Mouse (Mus musculus) G1E (cell line): ENCODE results near the gene Map3k5. TPM values are rescaled to one million over a fixed set of nuclear protein-coding genes. Genes with fewer than 3 reads are reported as not detected.

ENCODE experiments used
- ATAC-seq: 2 replicates; pipeline ENCODE4 v1.8.0; 2016; ENCODE audit warnings: mild to moderate bottlenecking; ENCODE audit not compliant: insufficient number of reproducible peaks, poor library complexity, low FRiP score, severe bottlenecking; ENCODE audit errors: extremely low read depth
- DNase-seq: peaks from one replicate; pipeline ENCODE4 v3.0.0; 2012; ENCODE audit warnings: low spot score
- H3K27me3 ChIP-seq: 2 replicates; pipeline ENCODE4 v1.6.1; 2012; ENCODE audit warnings: mild to moderate bottlenecking, low read length, inconsistent platforms; ENCODE audit not compliant: insufficient read depth
- H3K36me3 ChIP-seq: replicated peaks from 2 replicates; pipeline ENCODE3; 2012; ENCODE audit warnings: mild to moderate bottlenecking, inconsistent platforms
- H3K4me1 ChIP-seq: 2 replicates; pipeline ENCODE4 v1.6.1; 2012; ENCODE audit warnings: low read depth, low read length, inconsistent platforms, mixed read lengths; ENCODE audit not compliant: insufficient read depth
- H3K4me3 ChIP-seq: 2 replicates; pipeline ENCODE4 v1.5.1; 2012; ENCODE audit warnings: low read depth, mild to moderate bottlenecking, inconsistent platforms, low read length, moderate library complexity, mixed read lengths
- H3K9me3 ChIP-seq: replicated peaks from 2 replicates; pipeline ENCODE4 v1.6.1; 2012; ENCODE audit warnings: inconsistent platforms
- CTCF ChIP-seq: IDR thresholded peaks from 2 replicates; pipeline ENCODE4 v1.5.1; 2012; ENCODE audit warnings: low read depth, low read length, inconsistent platforms, mixed read lengths
- GATA1 ChIP-seq: IDR thresholded peaks from 2 replicates; pipeline ENCODE4 v1.6.1; 2012; ENCODE audit warnings: borderline replicate concordance, low read length, inconsistent platforms, mixed read lengths
- GATA2 ChIP-seq: IDR thresholded peaks from 2 replicates; pipeline ENCODE4 v1.6.1; 2012; ENCODE audit warnings: low read depth, low read length, inconsistent platforms, borderline replicate concordance
- POLR2AphosphoS5 ChIP-seq: IDR thresholded peaks from 2 replicates; pipeline ENCODE4 v1.6.1; 2012; ENCODE audit warnings: low read depth, low read length, inconsistent platforms; ENCODE audit not compliant: insufficient replicate concordance
- TAL1 ChIP-seq: conservative IDR thresholded peaks from 2 replicates; pipeline ENCODE4 v1.6.1; 2012; ENCODE audit warnings: low read depth, low read length, inconsistent platforms, mixed read lengths
- polyA plus RNA-seq: library from polyadenylated mRNA; stranded (reverse); fragments of >175 nt; gene quantifications from 2 replicates; pipeline ENCODE4 v1.2.3, GENCODE M21; 2012
- total RNA-seq, 2 experiments: library from RNA; stranded (forward) in 1 of 2; stranded (reverse) in 1 of 2; fragments of 200-1000 nt in 1 of 2; fragments of >200 nt in 1 of 2; fragmentation: Nextera tagmentation in 1 of 2; gene quantifications; 2 replicates each; pipeline ENCODE4 v1.2.3; 2014 to 2017

Map3k5 gene
- total and polyA plus RNA-seq, 3 experiments: 0.18 to 1.4 (median 1.3) TPM

DNA sequence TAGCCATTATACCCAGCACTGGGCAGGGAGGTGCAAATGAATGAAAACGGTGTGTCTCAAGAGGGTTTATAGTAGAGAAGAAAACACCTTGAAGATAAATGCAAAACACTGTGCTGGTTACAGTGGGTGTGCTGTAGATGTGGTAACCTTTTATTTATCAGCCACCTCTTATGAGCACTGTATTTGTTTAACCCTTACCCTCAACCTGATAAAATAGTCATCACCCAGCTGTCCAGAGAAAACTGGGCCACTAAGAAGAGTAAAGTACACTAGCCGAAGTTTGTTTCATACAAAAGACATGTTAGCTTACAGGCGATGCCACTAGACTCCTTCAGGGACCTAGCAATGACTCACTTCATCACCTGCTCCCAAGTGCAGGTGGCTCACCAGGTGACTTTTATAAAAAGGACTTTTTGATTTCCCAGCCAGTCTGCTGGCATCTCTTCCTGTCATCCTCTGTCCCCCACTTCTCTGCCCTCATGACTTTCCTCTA lies 235.0 kb downstream of the Map3k5 start:
- peaks cover 19% of the 10 kb centered on the region for H3K4me1 ChIP-seq
- no peak for TF ChIP-seq GATA2
- TF ChIP-seq CTCF: no peak
- TF ChIP-seq TAL1: no peak
- no peak for TF ChIP-seq POLR2AphosphoS5
- TF ChIP-seq GATA1: no peak
- ATAC-seq (no peak), DNase-seq (no peak)
- H3K36me3 ChIP-seq: no peaks in the 10 kb centered on the region
- no peak overlapping the region for H3K4me3 ChIP-seq
- peaks cover 20% of the 10 kb centered on the region for H3K27me3 ChIP-seq
- no peaks in the 10 kb centered on the region for H3K9me3 ChIP-seq

DNA sequence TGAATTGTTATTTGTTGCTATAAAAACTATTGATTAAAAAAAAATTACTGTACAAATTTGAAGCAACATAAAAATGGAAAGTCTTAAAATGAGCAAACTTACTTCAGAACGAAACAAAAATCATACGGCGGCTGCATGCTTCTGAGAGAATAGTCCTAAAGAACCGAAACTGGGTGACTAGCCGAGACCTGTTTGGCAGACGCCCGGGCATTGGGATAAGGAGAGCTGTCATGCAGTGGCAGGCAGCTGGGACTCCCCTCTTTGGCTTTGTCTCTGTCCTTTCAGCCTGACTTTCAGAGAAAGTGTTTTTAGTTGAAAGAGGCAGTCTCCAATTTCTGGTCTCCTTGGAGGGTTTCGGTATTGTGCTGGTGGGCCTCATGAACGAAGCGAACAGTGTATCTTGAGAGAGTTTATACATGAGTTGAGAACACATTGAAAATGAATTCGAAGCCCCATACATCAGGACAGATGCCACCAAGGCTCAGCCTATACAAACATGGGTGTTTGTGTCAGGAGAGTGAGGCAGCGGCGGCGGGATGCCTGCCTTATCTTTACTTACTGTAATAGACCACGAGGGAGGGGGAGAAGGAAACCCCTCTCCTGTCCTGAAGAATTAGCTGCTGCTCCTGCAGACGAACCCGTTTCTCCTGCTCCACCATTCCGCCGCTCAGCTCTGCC lies 235.8 kb downstream of the Map3k5 start:
- ATAC-seq (no peak), DNase-seq (no peak)
- TF ChIP-seq CTCF (no peak), TAL1 (no peak), POLR2AphosphoS5 (no peak), GATA1 (no peak), GATA2 (no peak)
- H3K4me1 ChIP-seq: peaks cover 19% of the 10 kb centered on the region
- H3K4me3 ChIP-seq: no peak overlapping the region
- H3K27me3 ChIP-seq: peaks cover 20% of the 10 kb centered on the region
- no peaks in the 10 kb centered on the region for H3K36me3 ChIP-seq
- no peaks in the 10 kb centered on the region for H3K9me3 ChIP-seq

DNA sequence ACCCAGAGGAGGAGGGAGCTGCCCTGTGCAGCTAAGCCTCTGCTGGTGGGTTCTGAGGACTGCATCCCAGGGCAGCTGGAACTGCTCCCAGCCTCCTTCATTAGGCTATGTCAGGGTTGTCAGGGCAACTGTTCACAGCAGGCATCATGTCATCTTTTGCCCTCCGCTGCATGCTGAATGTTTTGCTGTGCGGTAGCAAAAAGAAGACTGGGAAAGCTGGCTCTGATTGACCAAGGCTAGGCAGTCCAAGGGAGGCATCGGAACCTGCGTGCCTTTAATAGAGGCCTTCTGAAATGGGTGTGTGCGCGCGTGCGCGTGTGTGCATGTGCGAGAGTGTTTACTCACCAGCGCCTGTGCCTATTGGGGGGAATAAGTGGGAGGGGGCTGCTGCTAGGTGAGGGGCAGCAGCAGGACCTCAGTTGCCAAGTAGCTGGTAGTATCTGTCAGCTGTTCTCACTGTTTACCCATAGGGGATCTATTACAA lies 236.4 kb downstream of the Map3k5 start:
- Histone ChIP-seq H3K27me3 (peaks cover 20% of the 10 kb centered on the region), H3K4me1 (peaks cover 19% of the 10 kb centered on the region), H3K4me3 (no peak overlapping the region), H3K9me3 (no peaks in the 10 kb centered on the region), H3K36me3 (no peaks in the 10 kb centered on the region)
- TF ChIP-seq POLR2AphosphoS5: no peak
- no peak for TF ChIP-seq GATA2
- no peak for TF ChIP-seq GATA1
- no peak for TF ChIP-seq CTCF
- no peak for TF ChIP-seq TAL1
- peak; percentile 45 for ATAC-seq
- peak; percentile 52 for DNase-seq

DNA sequence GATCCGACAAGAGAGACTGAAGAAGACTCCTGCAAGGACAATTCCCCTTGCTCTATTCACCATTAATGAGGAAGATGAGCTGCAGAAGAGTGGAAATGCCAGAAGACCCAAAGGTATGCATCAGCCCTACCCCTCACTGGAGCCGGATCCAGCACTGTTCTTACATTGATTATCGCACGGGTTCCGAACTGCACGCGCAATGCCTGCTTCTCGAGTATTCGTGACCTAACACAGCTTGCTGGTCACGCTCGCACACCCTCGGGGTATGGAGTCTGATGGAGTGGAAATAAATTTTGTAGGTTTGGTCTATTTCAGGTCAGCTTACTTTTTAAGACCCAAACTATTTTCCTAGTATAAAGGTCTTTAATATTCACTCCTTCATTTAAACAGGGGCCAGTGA lies 236.9 kb downstream of the Map3k5 start:
- Histone ChIP-seq H3K27me3 (peaks cover 20% of the 10 kb centered on the region), H3K36me3 (no peaks in the 10 kb centered on the region), H3K4me3 (no peak overlapping the region), H3K9me3 (no peaks in the 10 kb centered on the region), H3K4me1 (peaks cover 23% of the 10 kb centered on the region)
- TF ChIP-seq POLR2AphosphoS5 (no peak), CTCF (no peak), GATA2 (no peak), GATA1 (no peak), TAL1 (no peak)
- DNase-seq (no peak), ATAC-seq (no peak)

DNA sequence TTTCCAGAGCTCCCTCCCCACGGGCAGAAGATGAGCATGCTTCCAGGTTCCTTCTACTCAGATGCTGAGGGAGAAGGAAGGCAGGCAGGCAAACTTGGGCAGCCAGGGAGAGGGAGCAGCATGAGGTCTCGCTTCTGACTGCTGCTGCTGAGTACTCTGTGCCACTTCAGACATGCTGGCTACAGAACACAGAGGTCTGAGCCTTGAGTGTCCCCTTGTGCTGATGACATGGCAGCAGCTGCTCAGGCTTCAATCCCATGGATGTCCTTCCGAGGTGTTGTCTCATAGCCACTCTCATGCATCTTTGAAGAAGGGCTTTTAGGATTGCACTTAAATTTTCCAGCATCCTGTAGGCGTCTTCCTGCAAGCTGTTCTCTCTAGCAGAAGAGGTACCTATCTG lies 237.5 kb downstream of the Map3k5 start:
- Histone ChIP-seq H3K36me3 (no peaks in the 10 kb centered on the region), H3K4me1 (peaks cover 26% of the 10 kb centered on the region), H3K9me3 (no peaks in the 10 kb centered on the region), H3K27me3 (peaks cover 20% of the 10 kb centered on the region), H3K4me3 (no peak overlapping the region)
- ATAC-seq: no peak
- TF ChIP-seq CTCF (no peak), TAL1 (no peak), GATA2 (no peak), POLR2AphosphoS5 (no peak), GATA1 (no peak)
- no peak for DNase-seq

DNA sequence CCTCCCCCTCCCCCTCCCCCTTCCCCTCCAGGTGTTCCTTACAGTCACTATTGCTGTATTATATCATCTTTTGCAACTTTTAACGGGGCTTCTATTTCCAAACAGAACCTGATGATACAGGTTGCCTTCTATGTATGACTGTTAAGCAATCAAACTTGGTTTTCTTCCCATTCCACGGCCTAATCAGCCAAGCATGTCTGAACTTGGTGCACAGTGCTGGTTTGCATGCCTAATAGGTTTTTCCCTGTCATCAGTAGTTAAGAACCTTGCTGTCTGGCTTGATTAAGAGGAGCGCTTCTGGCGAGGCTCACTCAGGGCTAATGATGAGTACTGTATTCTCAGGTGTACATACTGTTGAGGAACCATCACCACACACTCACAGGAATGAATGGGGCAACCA lies 239.5 kb downstream of the Map3k5 start:
- H3K9me3 ChIP-seq: no peaks in the 10 kb centered on the region
- DNase-seq (no peak), ATAC-seq (no peak)
- no peaks in the 10 kb centered on the region for H3K36me3 ChIP-seq
- H3K4me3 ChIP-seq: no peak overlapping the region
- H3K27me3 ChIP-seq: peaks cover 20% of the 10 kb centered on the region
- TF ChIP-seq POLR2AphosphoS5 (no peak), TAL1 (no peak), GATA2 (no peak), CTCF (no peak), GATA1 (no peak)
- peaks cover 32% of the 10 kb centered on the region for H3K4me1 ChIP-seq
